Mouse (Mus musculus): ENCODE measurements around the gene Dctn1.

Gene Dctn1

GRCm38 (mm10) chr6:83231486-83231885, 65.8 kb downstream of the Dctn1 start:
- DNase-seq (ENCODE audit: low spot score in 2 of 2) = no peak

GRCm38 (mm10) chr6:83233306-83233705, 67.6 kb downstream of the Dctn1 start:
- no peak for DNase-seq (ENCODE audit: low spot score in 2 of 2)

GRCm38 (mm10) chr6:83234280-83234741, 68.6 kb downstream of the Dctn1 start:
- no peak for DNase-seq (ENCODE audit: low spot score in 2 of 2)

GRCm38 (mm10) chr6:83237123-83237522, 71.4 kb downstream of the Dctn1 start:
- no peak for DNase-seq (ENCODE audit: low spot score in 2 of 2)

DNA sequence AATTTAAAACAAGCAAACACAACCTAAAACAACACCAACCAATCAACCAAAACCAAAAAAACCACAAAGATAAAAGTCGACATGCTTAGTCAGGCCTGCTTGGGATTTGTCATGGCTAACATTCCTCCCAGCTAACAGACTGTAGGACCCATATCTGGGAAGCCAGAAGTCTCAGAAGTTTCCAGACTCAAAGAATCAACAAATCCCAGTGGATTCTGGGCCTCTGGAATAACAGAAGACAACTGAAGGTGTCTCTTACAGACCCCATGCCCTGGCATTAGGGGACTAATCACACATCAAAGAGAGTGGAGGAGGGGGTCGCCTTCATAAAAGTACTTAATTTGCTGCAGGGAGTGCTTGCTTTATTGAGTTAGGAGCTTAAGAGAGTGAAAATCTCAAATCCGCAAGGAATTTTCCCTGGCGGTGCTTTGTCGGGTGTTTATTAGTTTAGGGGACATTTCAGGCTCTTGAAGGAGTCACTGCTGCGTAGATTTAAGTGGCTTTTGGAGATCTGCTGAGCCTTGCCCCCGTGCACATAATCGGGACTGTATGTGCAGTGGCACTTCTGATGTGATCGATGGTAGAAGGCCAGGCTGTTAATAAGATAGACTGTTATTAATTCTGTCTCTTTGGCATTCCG, 78.8 kb downstream of the Dctn1 start:
- no peak for DNase-seq (ENCODE audit: low spot score in 2 of 2)

DNA sequence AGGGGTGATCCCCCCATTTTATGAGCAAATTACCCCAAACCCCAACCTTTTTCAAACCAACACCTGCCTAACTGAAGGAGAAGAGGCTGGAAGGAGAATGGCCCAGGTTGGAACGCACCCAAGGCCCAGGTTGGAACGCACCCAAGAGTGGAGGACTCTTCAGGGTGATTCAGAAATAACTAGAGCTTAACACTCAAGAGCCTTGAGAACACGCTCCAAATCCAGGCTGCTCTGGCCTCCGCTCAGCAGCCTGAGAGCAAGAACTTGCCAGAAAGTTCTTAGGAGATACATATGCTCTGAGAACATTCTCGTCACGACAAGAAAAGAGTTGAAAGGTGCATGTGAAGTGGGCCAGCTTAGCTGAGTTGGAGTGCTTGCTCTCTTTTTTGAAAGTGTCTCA, 79.4 kb downstream of the Dctn1 start:
- peak; percentile 23 to 67 for DNase-seq (ENCODE audit: low spot score in 2 of 2)

DNA sequence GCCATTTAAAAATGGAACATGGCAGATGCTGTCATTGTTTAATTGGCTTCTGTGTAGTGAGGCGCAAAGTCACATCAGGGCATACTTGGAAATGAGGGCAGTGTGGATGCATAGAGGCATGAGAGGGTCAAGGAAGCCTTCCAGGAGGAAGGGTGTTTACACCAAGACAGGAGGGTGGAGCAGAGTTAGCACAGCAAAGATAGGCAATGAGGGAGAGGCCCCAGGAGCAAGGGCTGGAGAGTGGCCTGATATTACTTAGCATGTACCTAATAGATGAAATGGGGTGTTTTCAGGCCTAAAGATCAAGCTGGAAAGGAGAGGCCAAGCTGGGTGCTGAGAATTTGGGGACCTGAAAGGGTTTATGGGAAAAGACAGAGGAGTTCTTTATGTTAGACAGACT, 80.3 kb downstream of the Dctn1 start:
- DNase-seq (ENCODE audit: low spot score in 2 of 2) = no peak

- no peak for DNase-seq (ENCODE audit: low spot score in 2 of 2)
Observed at GRCm38 (mm10) chr6:83246750-83247149, 81.0 kb downstream of the Dctn1 start.

DNA sequence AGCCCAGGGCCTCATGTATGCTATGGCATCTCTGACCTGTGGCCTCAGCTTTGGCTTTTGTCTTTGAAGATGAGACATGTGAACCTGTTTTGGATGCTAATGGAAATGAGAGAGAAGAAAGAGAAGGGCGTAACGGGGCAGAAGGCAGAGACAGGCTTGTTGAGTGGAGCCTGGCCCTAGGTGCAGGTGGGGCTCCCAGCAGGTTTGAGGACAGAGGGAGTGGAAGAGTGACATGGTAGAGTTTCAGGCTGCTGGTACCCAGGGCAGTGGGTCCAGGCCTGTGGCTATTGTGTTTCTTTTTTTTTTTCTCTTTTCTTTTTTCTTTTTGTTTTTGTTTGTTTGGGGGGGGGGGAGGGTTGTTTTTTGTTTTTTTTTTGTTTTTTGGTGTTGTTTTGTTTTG, 81.4 kb downstream of the Dctn1 start:
- no peak for DNase-seq (ENCODE audit: low spot score in 2 of 2)

All from heart, adult 9 months (tissue).